Mouse (Mus musculus) right cerebral cortex, postnatal 4 days (tissue): ENCODE measurements around the gene RPS10-NUDT3.
A peak's percentile ranks its signal among the peaks of the same experiment; 100 is the strongest.

Experiments used
- DNase-seq: peaks from one replicate; pipeline ENCODE4 v3.0.0-alpha.2; 2022

RPS10-NUDT3 gene

GRCm38 (mm10) chr17:27571315-27571714, 63.7 kb downstream of the RPS10-NUDT3 start:
- DNase-seq, result no peak

GRCm38 (mm10) chr17:27568228-27568627, 66.8 kb downstream of the RPS10-NUDT3 start:
- DNase-seq, result no peak

- DNase-seq, result no peak
Observed at GRCm38 (mm10) chr17:27565942-27566267, 69.1 kb downstream of the RPS10-NUDT3 start.

GRCm38 (mm10) chr17:27565163-27565941, 69.7 kb downstream of the RPS10-NUDT3 start, which contains the start of gene AI413582:
TSS of gene AI413582 (minus strand) at chr17:27565756.
- peak; percentile 97 for DNase-seq

GRCm38 (mm10) chr17:27564391-27565162, 70.4 kb downstream of the RPS10-NUDT3 start:
- DNase-seq, result no peak

- no peak for DNase-seq
Observed at GRCm38 (mm10) chr17:27563771-27564244, 71.2 kb downstream of the RPS10-NUDT3 start.

GRCm38 (mm10) chr17:27561809-27562526, 73.1 kb downstream of the RPS10-NUDT3 start:
- no peak for DNase-seq

GRCm38 (mm10) chr17:27560926-27561480, 74.0 kb downstream of the RPS10-NUDT3 start:
- no peak for DNase-seq

- no peak for DNase-seq
Observed at GRCm38 (mm10) chr17:27559596-27559995, 75.4 kb downstream of the RPS10-NUDT3 start.

- DNase-seq, result no peak
Observed at GRCm38 (mm10) chr17:27558845-27559244, 76.2 kb downstream of the RPS10-NUDT3 start.

- no peak for DNase-seq
Observed at GRCm38 (mm10) chr17:27557927-27558661, 76.9 kb downstream of the RPS10-NUDT3 start.

GRCm38 (mm10) chr17:27557181-27557926, 77.7 kb downstream of the RPS10-NUDT3 start:
- peak; percentile 69 for DNase-seq

GRCm38 (mm10) chr17:27556315-27557011, 78.6 kb downstream of the RPS10-NUDT3 start, which contains the start of gene Hmga1:
TSS of gene Hmga1 (plus strand) at chr17:27556497.
- DNase-seq, result peak; percentile 88

GRCm38 (mm10) chr17:27555512-27556172, 79.4 kb downstream of the RPS10-NUDT3 start:
- DNase-seq, result no peak

GRCm38 (mm10) chr17:27555075-27555511, 79.9 kb downstream of the RPS10-NUDT3 start:
- no peak for DNase-seq

- DNase-seq, result no peak
Observed at GRCm38 (mm10) chr17:27554062-27554960, 80.7 kb downstream of the RPS10-NUDT3 start.

GRCm38 (mm10) chr17:27552215-27553201, 82.5 kb downstream of the RPS10-NUDT3 start:
- DNase-seq, result no peak
